Mouse (Mus musculus) adrenal gland, adult 8-10 months (tissue): Measurements from ENCODE around the gene 1110008L16Rik. TPM values are rescaled to one million over a fixed set of nuclear protein-coding genes. Genes with fewer than 3 reads are reported as not detected.
"Not testable (repeated sequence)": the region's sequence is repeated elsewhere in the genome, so short reads cannot be mapped to it uniquely, and the experiment has no call there.

Experiments
- DNase-seq: peaks from one replicate; pipeline ENCODE4 v3.0.0; 2022
- total RNA-seq, 4 experiments: library from RNA; stranded (reverse); gene quantifications; 2 replicates each; pipeline ENCODE4 v1.2.4; 2022

Gene 1110008L16Rik
- total RNA-seq, 4 experiments from 2014 or later: 17.7 to 25.8 (median 22.2) TPM

GRCm38 (mm10) chr12:55343045-55343444 lies 43.7 kb downstream of the 1110008L16Rik start:
- not testable (repeated sequence) for DNase-seq

DNA sequence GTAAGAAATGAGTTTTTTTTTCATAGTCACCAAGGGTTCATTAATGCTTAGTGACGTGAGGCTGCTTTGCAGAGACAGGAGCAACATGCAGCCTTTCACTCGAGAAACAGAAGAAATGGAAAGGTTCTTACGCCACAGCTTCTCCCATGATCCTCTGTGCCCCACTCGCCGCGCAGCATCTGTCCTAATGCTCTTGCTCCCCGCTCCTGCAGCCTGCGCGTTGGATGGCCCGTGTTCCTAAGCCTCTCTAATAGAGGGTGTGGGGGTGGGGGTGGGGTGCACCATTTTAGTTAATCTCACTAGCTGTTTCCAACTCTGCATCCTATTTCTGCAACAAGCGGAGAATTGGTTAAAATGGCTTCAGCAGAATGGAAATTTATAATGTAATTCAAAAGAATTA lies 44.6 kb downstream of the 1110008L16Rik start:
- DNase-seq: no peak

- no peak for DNase-seq
Observed at GRCm38 (mm10) chr12:55344583-55344982, 45.2 kb downstream of the 1110008L16Rik start.

DNA sequence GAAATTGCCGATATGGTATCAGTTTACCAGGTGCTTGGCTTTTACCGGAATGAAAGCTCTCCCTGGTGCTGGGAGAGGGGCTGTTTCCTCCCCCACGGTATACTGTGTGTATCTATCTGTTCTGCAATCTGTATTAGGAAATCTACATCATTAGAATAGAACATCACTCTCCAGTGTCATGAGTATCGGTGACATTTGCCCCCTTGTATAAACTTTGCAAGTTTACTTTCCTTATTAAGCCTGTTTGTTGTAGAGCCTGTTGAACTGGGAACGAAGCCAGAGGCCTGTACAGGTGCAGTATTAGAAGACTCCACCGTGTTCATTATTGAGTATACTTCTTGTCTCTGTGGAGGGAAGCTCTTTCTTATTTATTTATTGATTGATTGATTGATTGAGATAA lies 54.0 kb downstream of the 1110008L16Rik start:
- no peak for DNase-seq

GRCm38 (mm10) chr12:55354904-55355303 lies 55.5 kb downstream of the 1110008L16Rik start:
- peak; percentile 8 for DNase-seq

DNA sequence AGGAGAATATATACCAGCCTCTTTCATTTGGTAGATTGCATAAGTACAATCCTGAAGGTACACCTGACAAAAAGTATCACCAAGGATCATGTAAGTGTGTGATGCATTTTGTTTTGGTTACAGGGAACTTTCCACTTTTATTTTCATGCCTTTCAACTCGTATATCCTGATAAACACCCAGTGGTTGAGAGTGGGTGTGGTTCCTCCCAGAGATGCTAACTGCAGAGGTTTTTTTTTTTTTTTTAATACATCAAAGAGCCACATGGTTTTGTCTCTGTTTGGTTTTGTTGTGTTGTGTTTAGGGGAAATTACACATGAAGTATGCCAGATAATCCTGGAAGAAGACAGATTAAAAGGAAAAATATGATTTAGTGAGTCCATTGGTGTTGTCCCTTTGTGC lies 57.9 kb downstream of the 1110008L16Rik start:
- no peak for DNase-seq

- DNase-seq: no peak
Observed at GRCm38 (mm10) chr12:55360929-55361328, 61.6 kb downstream of the 1110008L16Rik start.

GRCm38 (mm10) chr12:55365083-55365482 lies 65.7 kb downstream of the 1110008L16Rik start:
- DNase-seq: no peak

DNA sequence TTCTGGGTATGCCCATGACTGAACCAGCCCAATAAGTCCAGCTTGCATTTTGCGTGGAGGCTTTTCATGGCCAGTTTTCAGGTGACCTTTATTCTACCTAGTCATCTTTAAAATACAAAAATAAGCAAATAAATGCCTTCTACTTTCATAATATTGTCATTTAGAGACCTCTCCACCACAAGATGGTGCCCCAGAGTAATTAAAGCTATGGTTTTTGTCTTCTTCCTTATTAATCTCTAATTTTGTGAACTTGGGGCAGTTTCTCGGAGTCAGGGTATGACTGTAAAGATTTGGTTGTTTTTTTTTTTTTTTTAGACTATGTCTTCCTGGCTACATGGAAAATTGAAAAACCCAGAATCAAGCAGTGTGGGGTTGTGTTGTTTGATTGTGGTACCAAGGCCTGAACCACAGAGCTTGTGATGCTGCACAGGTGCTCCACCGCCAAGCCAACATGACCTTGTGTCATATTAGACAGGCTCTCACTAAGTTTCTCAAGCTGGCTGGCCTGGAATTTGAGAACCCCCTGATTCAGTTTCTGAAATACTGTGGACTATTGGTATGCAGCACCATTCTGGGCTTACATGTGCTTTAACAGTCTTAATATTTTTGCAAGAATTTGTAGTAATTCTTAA lies 73.2 kb downstream of the 1110008L16Rik start:
- DNase-seq: no peak

DNA sequence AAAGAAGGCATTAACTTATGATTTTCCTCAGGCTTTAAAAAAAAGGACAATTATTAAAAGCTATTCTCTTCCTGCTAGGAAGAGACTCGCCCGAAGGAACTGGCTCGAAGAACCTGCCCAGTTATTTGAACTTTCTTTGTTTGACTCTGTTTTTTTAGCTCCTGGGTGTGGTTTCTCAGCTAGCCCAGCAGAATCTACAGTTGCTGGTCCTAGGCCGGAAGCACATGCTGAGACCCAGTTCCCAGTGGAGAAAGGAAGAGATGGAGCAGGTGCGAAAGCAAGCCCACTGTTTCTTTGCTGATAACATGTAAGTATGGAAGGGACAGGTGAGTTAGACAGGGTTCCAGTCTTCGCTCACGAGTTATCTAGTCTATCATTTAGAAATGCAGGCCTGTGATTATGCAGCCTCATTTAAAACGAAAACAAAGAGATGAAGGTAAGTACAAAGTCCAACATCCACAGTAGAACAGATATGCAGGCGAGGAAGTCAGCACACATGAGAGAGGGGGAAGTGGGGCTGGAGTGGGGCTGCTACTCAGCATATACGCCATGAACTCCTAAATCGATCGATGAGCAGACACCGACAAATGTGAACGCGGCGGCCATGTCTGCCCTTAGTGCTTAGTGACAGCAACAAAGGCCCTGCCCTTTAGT lies 77.7 kb downstream of the 1110008L16Rik start:
- DNase-seq: no peak

DNA sequence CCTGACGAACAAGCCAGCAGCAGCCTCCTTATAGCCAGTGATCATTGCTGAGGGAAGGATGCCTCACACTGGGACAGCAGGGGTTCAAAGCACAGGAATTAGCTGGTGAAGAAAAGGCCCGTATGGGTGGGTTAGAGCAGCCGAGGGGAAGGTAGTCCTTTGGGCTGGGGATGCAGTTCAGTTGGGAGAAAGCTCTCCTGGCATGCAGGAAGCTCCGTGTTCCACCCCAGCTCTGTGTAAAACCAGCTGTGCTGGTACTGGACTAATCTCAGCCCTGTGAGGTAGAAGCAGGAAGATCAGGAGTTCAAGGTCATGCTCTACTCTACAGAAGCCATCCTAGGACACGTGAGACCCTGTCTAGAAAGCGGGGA lies 78.2 kb downstream of the 1110008L16Rik start:
- DNase-seq: no peak

GRCm38 (mm10) chr12:55384023-55384749 lies 84.8 kb downstream of the 1110008L16Rik start, which contains the start of gene Psma6:
Gene Psma6, plus strand, starts transcription at chr12:55384222.
- DNase-seq: no peak

- peak; percentile 67 for DNase-seq
Observed at GRCm38 (mm10) chr12:55384826-55385225, 85.4 kb downstream of the 1110008L16Rik start.

DNA sequence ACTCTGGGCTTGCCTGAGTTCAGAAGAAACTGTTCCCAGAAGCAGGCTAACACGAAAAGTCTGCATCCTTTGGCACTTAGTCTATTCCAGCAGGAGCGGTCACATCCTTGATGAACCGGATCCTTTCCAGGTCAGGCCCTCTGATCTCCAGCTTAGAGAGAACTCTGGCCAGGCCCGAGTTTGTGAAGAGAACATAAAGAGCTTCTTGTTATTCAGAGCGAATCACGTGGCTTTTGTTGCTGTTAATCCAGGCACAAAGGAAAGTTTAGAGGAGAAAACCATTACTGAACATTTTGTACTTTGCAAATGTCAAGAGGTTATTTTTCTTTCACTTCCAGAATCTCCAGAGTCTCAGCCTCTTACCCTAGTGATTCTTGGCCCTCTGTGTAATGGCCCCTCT lies 86.6 kb downstream of the 1110008L16Rik start:
- peak; percentile 38 for DNase-seq

- no peak for DNase-seq
Observed at GRCm38 (mm10) chr12:55386456-55386855, 87.1 kb downstream of the 1110008L16Rik start.

- DNase-seq: peak; percentile 50
Observed at GRCm38 (mm10) chr12:55387083-55387787, 87.9 kb downstream of the 1110008L16Rik start.

- no peak for DNase-seq
Observed at GRCm38 (mm10) chr12:55387788-55388465, 88.5 kb downstream of the 1110008L16Rik start.

- DNase-seq: no peak
Observed at GRCm38 (mm10) chr12:55388478-55388877, 89.1 kb downstream of the 1110008L16Rik start.

- DNase-seq: no peak
Observed at GRCm38 (mm10) chr12:55389132-55390081, 90.0 kb downstream of the 1110008L16Rik start.

DNA sequence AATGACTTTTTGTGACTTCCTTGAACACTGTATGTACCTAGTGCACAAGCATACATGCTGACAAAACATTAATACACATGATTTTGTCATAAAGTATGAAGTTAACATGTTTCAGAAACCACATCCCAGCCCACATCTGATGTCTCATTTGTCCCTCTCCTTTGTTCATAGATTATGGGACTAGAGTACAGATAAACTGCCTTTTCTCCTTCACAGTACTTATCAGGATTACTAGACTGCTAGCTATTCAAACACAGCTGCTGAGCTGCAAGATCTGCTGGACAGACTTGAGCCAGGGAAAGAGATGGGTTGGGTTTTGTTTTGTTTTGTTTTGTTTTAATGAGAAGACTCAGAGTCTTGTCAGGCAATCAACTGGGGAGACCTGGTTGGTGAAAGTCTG lies 92.7 kb downstream of the 1110008L16Rik start:
- DNase-seq: no peak
